Mouse (Mus musculus) heart, embryonic 13.5 days (tissue): ENCODE results near the gene Cbx6. TPM values are rescaled to one million over a fixed set of nuclear protein-coding genes. Genes with fewer than 3 reads are reported as not detected.

Experiments
- ATAC-seq: fragments of 200-750 bp; cut with Nextera tagmentation; 2 replicates; pipeline ENCODE4 v1.8.0; 2017; ENCODE audit warnings: moderate TSS enrichment; ENCODE audit not compliant: insufficient number of reproducible peaks, low FRiP score, low TSS enrichment; ENCODE audit errors: extremely low read depth
- H3K27ac ChIP-seq: fragments of 300-500 bp; sonication (generic); replicated peaks from 2 replicates; pipeline ENCODE4 v1.5.1; 2015; ENCODE audit warnings: moderate library complexity, mild to moderate bottlenecking, inconsistent platforms
- H3K27me3 ChIP-seq: fragments of 300-500 bp; sonication (generic); replicated peaks from 2 replicates; pipeline ENCODE4 v1.6.1; 2015; ENCODE audit warnings: mild to moderate bottlenecking, inconsistent platforms
- H3K36me3 ChIP-seq: fragments of 300-500 bp; sonication (generic); 2 replicates; pipeline ENCODE4 v1.6.1; 2015; ENCODE audit warnings: mild to moderate bottlenecking, inconsistent platforms
- H3K4me1 ChIP-seq: fragments of 300-500 bp; sonication (generic); 2 replicates; pipeline ENCODE4 v1.6.1; 2015; ENCODE audit warnings: inconsistent platforms
- H3K4me2 ChIP-seq: fragments of 300-500 bp; sonication (generic); 2 replicates; pipeline ENCODE4 v1.6.1; 2015; ENCODE audit warnings: inconsistent platforms, mild to moderate bottlenecking, moderate library complexity
- H3K4me3 ChIP-seq: fragments of 300-500 bp; sonication (generic); 2 replicates; pipeline ENCODE4 v1.5.1; 2015; ENCODE audit warnings: moderate library complexity, mild to moderate bottlenecking, inconsistent platforms
- H3K9ac ChIP-seq: fragments of 300-500 bp; sonication (generic); 2 replicates; pipeline ENCODE4 v1.6.1; 2015; ENCODE audit warnings: inconsistent platforms, mild to moderate bottlenecking, moderate library complexity
- H3K9me3 ChIP-seq: fragments of 300-500 bp; sonication (generic); 2 replicates; pipeline ENCODE4 v1.6.1; 2016; ENCODE audit warnings: inconsistent platforms
- WGBS: fragments of 180-500 bp; shearing (Covaris S2); methylation state at CpG from one replicate; pipeline ENCODE4 v1.1.7; 2015; ENCODE audit warnings: mixed read lengths; 5-methylcytosine and 5-hydroxymethylcytosine counted together
- polyA plus RNA-seq: library from polyadenylated mRNA; unstranded; fragments of >200 nt; fragmentation: Nextera tagmentation; extraction: Ambion mirVana; gene quantifications from 2 replicates; pipeline ENCODE4 v1.2.1, GENCODE M21; 2015

The Cbx6 gene
- polyA plus RNA-seq, 1 experiment from 2014 or later, result 48.6 TPM

GRCm38 (mm10) chr15:79801646-79802045 lies 32.8 kb downstream of the Cbx6 start:
- H3K4me2 ChIP-seq, result no peak overlapping the region
- no peak for ATAC-seq
- no peaks in the 10 kb centered on the region for H3K9me3 ChIP-seq
- H3K27me3 ChIP-seq, result peaks cover 85% of the 10 kb centered on the region
- no peak overlapping the region for H3K9ac ChIP-seq
- H3K4me1 ChIP-seq, result peaks cover 15% of the 10 kb centered on the region
- 62% methylated on average over 2 of the region's 2 CpGs for WGBS
- H3K36me3 ChIP-seq, result no peaks in the 10 kb centered on the region
- no peak overlapping the region for H3K27ac ChIP-seq
- H3K4me3 ChIP-seq, result no peak overlapping the region

DNA sequence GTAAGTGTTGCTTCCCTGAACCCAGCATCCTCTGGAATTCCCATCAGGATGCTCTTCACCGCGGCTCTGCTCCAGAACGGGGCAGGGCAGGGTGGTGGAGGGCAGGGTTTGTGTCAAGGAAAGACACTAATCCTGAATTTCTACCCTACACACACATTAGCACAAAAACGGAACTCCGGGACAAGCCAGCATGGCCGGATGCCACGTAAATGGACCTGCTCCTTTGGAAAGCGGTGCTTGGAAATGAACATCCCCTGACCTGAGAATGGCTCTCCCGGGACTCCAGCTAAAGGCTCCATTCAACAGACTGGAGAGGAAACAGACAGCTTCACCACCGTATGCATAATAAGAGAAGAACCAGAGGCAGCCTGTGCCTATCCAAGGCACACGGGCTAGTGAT lies 33.8 kb downstream of the Cbx6 start:
- ATAC-seq, result no peak
- peaks cover 76% of the 10 kb centered on the region for H3K27me3 ChIP-seq
- 56% methylated on average over 11 of the region's 11 CpGs for WGBS

GRCm38 (mm10) chr15:79798591-79798990 lies 35.9 kb downstream of the Cbx6 start:
- no peak overlapping the region for H3K27ac ChIP-seq
- no peak overlapping the region for H3K4me2 ChIP-seq
- no peak overlapping the region for H3K9ac ChIP-seq
- H3K4me1 ChIP-seq, result peaks cover 4% of the 10 kb centered on the region
- ATAC-seq, result no peak
- H3K27me3 ChIP-seq, result peaks cover 66% of the 10 kb centered on the region
- no peaks in the 10 kb centered on the region for H3K9me3 ChIP-seq
- H3K4me3 ChIP-seq, result no peak overlapping the region
- 76% methylated on average over 10 of the region's 10 CpGs for WGBS
- no peaks in the 10 kb centered on the region for H3K36me3 ChIP-seq

More for the DNA sequence above, 33.8 kb downstream of the Cbx6 start:
- Histone ChIP-seq H3K4me3 (no peak overlapping the region), H3K36me3 (no peaks in the 10 kb centered on the region), H3K27ac (no peak overlapping the region), H3K9me3 (no peaks in the 10 kb centered on the region), H3K4me2 (no peak overlapping the region), H3K4me1 (peaks cover 15% of the 10 kb centered on the region), H3K9ac (no peak overlapping the region)

DNA sequence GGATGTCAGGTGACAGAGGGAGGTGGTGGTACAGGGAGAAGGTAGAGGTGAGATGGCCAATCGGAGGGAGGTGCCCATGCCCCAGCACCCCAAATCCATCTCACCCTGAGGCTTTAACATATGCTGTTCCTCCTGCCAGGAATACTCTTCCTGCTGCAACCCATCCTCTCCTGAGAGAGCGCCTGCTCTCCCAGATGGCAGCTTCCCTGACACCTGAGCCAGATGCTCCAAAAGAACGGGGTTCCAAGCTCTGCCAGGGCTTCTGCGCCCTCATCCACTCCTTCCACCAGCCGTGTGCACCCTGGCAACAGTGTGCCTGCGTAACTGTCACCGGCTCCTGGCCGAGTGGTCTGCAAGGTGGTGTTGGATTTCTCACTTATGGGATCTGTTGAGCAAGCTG lies 36.8 kb downstream of the Cbx6 start:
- ATAC-seq, result no peak
- H3K27me3 ChIP-seq, result peaks cover 66% of the 10 kb centered on the region
- no peak overlapping the region for H3K4me2 ChIP-seq
- H3K36me3 ChIP-seq, result no peaks in the 10 kb centered on the region
- H3K27ac ChIP-seq, result no peak overlapping the region
- no peaks in the 10 kb centered on the region for H3K4me1 ChIP-seq
- H3K4me3 ChIP-seq, result no peak overlapping the region
- no peaks in the 10 kb centered on the region for H3K9me3 ChIP-seq
- no peak overlapping the region for H3K9ac ChIP-seq
- 72% methylated on average over 8 of the region's 8 CpGs for WGBS

DNA sequence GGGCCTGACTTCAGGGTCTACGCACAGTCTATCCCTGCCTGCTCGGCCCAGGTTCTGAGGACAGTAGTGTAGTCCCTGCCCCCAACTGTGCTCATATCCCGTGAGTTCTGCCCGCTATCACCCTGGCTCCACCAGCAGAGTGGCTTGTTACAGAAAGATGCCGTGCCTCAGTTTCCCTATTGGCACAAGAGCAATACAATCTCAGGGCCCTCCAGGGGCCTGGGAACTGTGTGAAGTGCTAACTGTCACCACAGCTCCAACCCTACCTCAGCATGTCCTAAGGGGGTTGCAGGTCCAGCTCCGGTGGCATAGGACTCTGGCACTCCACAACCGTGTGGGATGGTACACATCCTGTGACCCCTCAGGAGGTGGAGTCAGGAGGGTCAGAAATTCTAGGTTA lies 37.4 kb downstream of the Cbx6 start:
- Histone ChIP-seq H3K4me3 (no peak overlapping the region), H3K4me1 (no peaks in the 10 kb centered on the region), H3K9ac (no peak overlapping the region), H3K4me2 (no peak overlapping the region), H3K27ac (no peak overlapping the region), H3K36me3 (no peaks in the 10 kb centered on the region), H3K27me3 (peaks cover 66% of the 10 kb centered on the region), H3K9me3 (no peaks in the 10 kb centered on the region)
- WGBS, result 79% methylated on average over 7 of the region's 7 CpGs
- no peak for ATAC-seq

GRCm38 (mm10) chr15:79796256-79796655 lies 38.2 kb downstream of the Cbx6 start:
- no peaks in the 10 kb centered on the region for H3K36me3 ChIP-seq
- H3K27ac ChIP-seq, result no peak overlapping the region
- WGBS, result 71% methylated on average over 12 of the region's 12 CpGs
- peaks cover 64% of the 10 kb centered on the region for H3K27me3 ChIP-seq
- no peak overlapping the region for H3K4me2 ChIP-seq
- H3K4me3 ChIP-seq, result no peak overlapping the region
- H3K9me3 ChIP-seq, result no peaks in the 10 kb centered on the region
- ATAC-seq, result no peak
- H3K9ac ChIP-seq, result no peak overlapping the region
- no peaks in the 10 kb centered on the region for H3K4me1 ChIP-seq

DNA sequence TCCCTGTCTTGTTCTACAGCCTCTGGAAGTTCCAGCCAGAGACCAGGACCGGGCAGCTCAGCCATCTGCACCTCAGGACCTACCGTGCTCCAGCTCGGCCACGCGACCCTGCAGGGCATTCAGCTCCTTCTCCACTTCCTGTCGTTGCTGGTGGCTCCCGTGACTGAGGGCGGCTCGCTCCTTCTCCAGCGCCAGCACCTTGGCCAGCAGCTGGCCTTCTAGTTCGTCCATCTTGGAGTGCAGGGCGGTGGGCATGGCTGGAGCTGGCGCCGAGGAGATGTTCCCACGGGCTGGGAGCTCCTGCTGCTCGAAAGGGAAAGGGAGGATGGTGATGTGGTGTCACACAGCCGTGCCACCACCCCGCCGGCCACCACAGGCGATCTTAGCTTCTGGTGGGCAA lies 40.3 kb downstream of the Cbx6 start:
- no peaks in the 10 kb centered on the region for H3K36me3 ChIP-seq
- H3K27me3 ChIP-seq, result peaks cover 67% of the 10 kb centered on the region
- H3K4me3 ChIP-seq, result no peak overlapping the region
- H3K27ac ChIP-seq, result no peak overlapping the region
- no peak overlapping the region for H3K4me2 ChIP-seq
- H3K9ac ChIP-seq, result no peak overlapping the region
- ATAC-seq, result no peak
- WGBS, result 14% methylated on average over 20 of the region's 20 CpGs
- H3K4me1 ChIP-seq, result no peaks in the 10 kb centered on the region
- H3K9me3 ChIP-seq, result no peaks in the 10 kb centered on the region

GRCm38 (mm10) chr15:79793076-79793475 lies 41.4 kb downstream of the Cbx6 start:
- ATAC-seq, result no peak
- Histone ChIP-seq H3K9me3 (no peaks in the 10 kb centered on the region), H3K27ac (no peak overlapping the region), H3K4me3 (no peak overlapping the region), H3K4me2 (no peak overlapping the region), H3K4me1 (no peaks in the 10 kb centered on the region), H3K27me3 (peaks cover 71% of the 10 kb centered on the region), H3K9ac (no peak overlapping the region), H3K36me3 (no peaks in the 10 kb centered on the region)
- 82% methylated on average over 9 of the region's 9 CpGs for WGBS

GRCm38 (mm10) chr15:79792455-79792854 lies 42.0 kb downstream of the Cbx6 start:
- Histone ChIP-seq H3K4me3 (no peak overlapping the region), H3K9me3 (no peaks in the 10 kb centered on the region), H3K27ac (no peak overlapping the region), H3K9ac (no peak overlapping the region), H3K27me3 (peaks cover 77% of the 10 kb centered on the region), H3K4me2 (no peak overlapping the region), H3K4me1 (no peaks in the 10 kb centered on the region), H3K36me3 (no peaks in the 10 kb centered on the region)
- WGBS, result 22% methylated on average over 19 of the region's 19 CpGs
- no peak for ATAC-seq

GRCm38 (mm10) chr15:79791502-79791901 lies 43.0 kb downstream of the Cbx6 start:
- Histone ChIP-seq H3K36me3 (no peaks in the 10 kb centered on the region), H3K27me3 (peaks cover 80% of the 10 kb centered on the region), H3K4me2 (no peak overlapping the region), H3K9me3 (no peaks in the 10 kb centered on the region), H3K27ac (no peak overlapping the region), H3K4me3 (no peak overlapping the region), H3K9ac (no peak overlapping the region), H3K4me1 (no peaks in the 10 kb centered on the region)
- 5% methylated on average over 12 of the region's 12 CpGs for WGBS
- ATAC-seq, result no peak

GRCm38 (mm10) chr15:79790905-79791304 lies 43.6 kb downstream of the Cbx6 start:
- no peak overlapping the region for H3K27ac ChIP-seq
- H3K4me3 ChIP-seq, result no peak overlapping the region
- 71% methylated on average over 6 of the region's 6 CpGs for WGBS
- H3K36me3 ChIP-seq, result no peaks in the 10 kb centered on the region
- no peak for ATAC-seq
- H3K9me3 ChIP-seq, result no peaks in the 10 kb centered on the region
- H3K4me1 ChIP-seq, result no peaks in the 10 kb centered on the region
- no peak overlapping the region for H3K9ac ChIP-seq
- H3K27me3 ChIP-seq, result peaks cover 86% of the 10 kb centered on the region
- H3K4me2 ChIP-seq, result no peak overlapping the region

GRCm38 (mm10) chr15:79790111-79790510 lies 44.4 kb downstream of the Cbx6 start:
- Histone ChIP-seq H3K4me1 (no peaks in the 10 kb centered on the region), H3K9ac (no peak overlapping the region), H3K9me3 (no peaks in the 10 kb centered on the region), H3K36me3 (no peaks in the 10 kb centered on the region), H3K27ac (no peak overlapping the region), H3K27me3 (peaks cover 94% of the 10 kb centered on the region), H3K4me2 (no peak overlapping the region), H3K4me3 (no peak overlapping the region)
- no peak for ATAC-seq
- 41% methylated on average over 8 of the region's 8 CpGs for WGBS
